Mouse (Mus musculus) T-helper 2 cell (primary cell): ENCODE measurements around the gene Olfm2.

Experiments used
- in situ Hi-C: fragments of 300-600 bp; cut with MboI, MseI; formaldehyde crosslinking; loops from one replicate; pipeline ENCODE4 v1.15.1; 2025; ENCODE audit warnings: high pct_unique_total_duplicates

Olfm2 gene

DNA sequence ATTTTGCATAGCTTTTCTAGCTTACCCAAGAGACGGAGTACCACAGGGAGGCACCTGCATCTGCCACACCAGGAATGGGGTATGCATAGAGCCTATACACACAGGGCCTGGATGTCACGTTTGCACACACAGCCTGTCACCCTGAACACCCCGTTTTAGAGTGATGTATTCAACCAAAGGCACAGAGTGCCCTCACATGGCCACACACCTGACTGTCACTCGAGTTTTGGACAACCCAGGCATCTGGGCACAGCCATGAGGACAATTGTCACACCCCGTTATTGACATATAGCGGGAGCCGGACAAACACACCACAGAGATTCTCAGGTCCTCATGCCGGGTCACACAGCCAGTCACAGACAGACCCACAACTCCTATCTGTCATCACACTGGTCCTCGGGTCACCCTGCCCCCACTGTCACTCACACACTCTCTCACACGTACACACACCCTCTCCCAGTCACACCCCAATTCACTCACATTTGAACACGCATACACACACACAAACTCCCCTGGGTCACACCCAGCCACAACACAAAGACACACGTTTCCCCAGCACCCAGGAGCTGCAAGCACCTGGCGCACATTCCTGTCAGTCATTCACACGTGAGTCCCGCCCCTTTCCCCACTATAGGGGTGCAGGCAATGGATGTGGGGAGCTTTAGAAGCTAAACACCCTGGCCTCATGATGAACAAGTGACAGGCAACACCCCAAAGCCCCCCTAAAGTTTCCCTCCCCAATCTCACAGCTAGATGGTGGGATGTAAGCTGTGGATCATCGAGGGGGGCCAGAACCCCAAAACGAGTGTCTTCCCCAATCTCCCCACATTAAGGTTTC is 801 bp downstream of the Olfm2 start:
- in situ Hi-C loops: no loop called here

DNA sequence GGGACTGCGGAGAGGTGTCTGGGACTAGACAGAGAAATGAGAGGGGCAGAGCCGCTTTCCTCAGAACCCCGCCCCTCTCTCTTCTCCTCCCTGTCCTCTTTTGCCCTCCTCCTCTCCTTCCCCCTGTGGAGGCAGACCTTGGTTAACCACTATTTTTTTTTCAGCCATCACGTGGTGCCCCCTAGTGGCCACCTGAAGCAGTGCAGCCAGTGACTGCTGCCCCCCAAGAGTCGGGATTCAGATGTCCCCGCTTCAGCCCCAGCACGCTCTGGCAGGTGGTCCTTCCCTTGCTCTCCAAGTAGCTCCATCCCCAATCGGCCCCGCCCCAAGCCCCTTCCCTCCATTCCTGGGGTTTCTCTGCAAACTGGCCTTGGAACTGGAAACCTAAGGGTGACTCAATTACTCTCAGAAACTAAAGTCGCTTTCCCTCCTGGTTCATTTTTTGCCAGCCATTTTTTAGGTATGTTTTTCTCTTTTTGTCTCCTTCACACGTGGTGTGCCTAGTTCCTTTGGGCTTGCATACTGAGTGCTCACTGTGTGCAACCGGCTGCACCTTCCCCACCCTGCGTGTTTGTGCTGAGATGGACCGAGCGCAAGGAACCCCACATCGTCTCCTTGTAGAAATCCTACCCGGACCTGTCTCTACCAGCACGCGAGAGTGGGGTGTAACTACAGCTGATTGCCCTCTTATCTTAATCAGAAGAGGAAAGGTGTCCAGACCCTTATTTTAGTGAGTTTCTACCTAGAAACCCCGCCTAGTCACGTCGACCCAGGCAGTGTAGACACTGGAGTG is 2.0 kb downstream of the Olfm2 start:
- in situ Hi-C loops: loop anchor here (5.0 kb wide), 1 partner anchor 98 kb away; no protein-coding TSS in a partner anchor

DNA sequence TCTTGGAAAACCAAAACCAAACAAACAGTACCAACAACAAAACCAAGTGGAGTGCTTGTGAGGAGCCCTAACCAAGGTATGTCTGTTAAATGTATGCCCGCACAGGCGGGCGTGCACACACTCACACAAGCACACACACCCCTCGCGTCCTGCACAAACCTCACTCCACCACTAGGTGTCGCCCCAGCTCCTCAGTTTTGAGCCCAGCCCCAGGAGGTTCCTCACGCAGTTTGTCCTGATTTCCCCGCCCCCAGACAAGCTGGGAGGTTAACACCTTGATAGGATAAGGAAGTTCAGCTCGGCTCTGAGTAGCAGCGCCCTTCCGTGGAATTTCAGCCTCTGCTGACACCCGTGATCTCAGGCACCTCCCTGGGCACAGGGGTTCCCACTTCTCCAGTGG is 5.7 kb downstream of the Olfm2 start:
- in situ Hi-C loops: loop anchor here (5.0 kb wide), 1 partner anchor 102 kb away; no protein-coding TSS in a partner anchor

DNA sequence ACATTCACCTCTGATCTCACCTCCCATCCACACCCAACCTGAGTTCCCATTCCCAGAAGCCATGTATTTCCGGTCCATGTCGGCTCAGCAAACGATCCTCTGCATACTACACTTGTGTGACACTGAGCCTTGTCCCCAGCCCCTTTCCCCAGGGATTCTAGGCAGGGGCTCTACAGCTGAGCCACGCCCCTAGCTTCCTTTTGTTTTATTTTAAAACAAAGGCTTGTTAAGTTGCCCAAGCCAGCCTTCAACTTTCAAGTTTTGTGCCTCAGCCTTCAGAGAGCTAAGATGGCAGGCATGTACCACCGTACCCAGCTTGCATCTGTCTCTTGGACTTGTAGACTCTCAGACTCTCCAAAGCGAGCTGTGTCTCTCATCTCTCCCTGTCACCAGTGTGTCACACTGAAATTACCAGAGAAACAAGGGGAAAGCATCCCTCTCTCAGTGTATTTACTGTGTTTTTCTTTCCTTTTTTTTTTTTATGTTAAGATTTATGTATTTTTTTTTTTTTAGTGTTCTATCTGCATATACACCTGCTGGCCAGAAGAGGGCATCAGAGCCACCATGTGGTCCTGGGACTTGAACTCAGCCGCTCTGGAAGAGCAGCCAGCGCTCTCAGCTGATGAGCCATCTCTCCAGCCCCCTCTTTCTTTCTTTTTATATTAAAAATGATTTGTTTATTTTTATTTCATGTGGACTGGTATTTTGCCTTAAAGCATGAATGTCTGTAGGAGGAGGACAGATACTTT is 7.7 kb downstream of the Olfm2 start:
- in situ Hi-C loops: loop anchor here (10.0 kb wide), 1 partner anchor 274 kb away; the partner anchor contains the start of gene Zfp26

DNA sequence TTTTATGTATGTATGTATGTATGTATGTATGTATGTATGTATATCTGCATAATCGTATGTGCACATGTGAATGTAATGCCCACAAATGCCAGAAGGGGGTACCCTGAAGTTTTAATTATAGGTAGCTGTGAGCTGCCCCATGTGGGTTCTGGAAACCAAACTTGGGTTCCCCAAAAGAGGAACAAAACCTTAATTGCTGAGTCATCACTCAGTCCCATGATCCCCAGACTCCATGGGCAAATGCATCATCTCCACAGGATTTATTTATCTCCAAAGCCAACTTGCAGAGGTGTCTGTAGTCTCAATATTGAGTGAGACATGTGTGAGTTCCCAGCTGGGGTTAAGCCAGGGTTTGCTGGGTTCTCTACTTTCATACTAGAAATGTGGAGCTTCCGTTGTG is 8.9 kb downstream of the Olfm2 start:
- in situ Hi-C loops: loop anchor here (10.0 kb wide), 1 partner anchor 272 kb away; the partner anchor contains the start of gene Zfp26

DNA sequence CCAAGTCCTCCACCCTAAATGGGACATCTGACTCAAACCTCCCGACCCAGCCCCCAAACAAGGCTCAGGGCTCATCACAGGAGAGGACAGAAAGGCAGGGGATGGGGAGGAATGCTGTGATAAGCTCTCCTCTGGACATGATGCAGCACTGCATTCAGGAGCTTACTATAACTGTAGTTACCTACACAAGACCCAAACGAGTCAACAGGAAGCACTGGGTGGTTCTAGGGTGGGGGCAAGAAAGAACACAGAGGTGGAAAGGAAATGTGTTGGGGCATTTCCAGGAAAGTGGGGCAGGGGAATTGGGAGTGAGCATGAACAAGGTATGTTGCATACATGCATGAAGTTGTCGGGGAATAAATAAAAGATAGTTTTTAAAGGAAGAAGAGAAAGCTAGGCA is 11.5 kb downstream of the Olfm2 start:
- in situ Hi-C loops: loop anchor here (10.0 kb wide), 1 partner anchor 270 kb away; the partner anchor contains the start of gene Zfp26

DNA sequence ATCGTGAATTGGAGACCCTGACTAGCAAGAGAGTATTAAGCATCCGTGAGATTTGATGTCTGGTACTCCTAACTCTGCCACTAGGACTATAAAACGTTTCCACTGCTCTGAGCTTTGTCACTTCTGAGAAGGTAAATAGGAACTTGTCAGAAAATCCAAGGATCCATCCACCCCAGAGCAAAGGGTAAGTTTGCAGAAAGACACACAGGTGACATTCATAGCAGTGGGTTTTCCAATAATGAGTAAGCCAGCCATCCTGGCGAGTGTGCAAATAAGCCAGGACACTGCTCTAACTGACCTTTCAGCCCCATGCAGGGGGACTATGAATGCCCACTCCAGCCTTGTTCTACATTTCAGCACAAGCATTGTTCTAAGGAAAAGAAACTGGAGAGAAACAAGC is 14.4 kb downstream of the Olfm2 start:
- in situ Hi-C loops: loop anchor here (10.0 kb wide), 1 partner anchor 267 kb away; the partner anchor contains the start of gene Zfp26

DNA sequence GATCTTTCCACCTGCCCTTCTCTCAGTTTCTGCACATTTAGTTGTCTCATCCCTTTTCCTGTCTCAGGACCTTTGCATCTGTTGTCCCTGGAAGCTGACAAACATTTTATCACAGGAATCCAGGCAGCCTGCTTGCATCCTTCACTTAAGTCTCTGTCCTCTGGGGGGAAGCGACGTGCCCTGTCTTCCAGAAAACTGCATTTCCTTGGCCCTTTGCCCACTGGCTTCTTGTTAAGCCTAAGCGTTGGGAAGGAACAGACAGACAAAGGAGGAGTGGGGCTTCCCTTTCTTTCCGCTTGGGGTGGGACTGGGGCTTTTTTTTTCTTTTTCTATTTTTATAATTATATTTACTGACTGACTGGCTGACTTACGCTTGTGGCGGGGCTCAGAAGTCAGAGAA is 16.7 kb downstream of the Olfm2 start:
- in situ Hi-C loops: no loop called here

DNA sequence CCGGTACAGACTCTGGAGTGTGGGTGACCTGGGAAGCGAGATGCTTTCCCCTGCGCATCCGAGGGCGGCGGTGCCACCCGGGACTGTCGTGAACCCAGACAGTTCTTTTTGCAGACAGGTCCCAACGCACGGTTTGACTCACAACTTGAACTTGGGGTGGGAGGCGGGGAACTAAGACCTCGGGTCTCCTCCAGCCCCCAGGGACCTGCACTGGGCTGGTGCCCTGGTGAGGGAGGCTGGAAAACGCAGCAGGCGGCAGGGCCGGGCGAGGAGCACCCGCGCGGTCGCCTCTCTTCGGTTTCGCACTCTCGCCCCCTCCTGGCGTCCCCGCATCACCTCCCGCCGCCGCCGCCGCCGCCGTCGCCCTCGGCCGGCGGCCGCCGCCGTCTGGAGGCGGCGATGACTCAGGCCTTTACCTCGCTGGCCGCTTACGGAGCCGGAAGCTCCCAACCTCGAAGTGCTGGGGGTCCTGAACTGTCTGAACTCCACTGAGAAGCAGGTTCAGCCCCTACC is 18.5 kb downstream of the Olfm2 start:
- in situ Hi-C loops: no loop called here

DNA sequence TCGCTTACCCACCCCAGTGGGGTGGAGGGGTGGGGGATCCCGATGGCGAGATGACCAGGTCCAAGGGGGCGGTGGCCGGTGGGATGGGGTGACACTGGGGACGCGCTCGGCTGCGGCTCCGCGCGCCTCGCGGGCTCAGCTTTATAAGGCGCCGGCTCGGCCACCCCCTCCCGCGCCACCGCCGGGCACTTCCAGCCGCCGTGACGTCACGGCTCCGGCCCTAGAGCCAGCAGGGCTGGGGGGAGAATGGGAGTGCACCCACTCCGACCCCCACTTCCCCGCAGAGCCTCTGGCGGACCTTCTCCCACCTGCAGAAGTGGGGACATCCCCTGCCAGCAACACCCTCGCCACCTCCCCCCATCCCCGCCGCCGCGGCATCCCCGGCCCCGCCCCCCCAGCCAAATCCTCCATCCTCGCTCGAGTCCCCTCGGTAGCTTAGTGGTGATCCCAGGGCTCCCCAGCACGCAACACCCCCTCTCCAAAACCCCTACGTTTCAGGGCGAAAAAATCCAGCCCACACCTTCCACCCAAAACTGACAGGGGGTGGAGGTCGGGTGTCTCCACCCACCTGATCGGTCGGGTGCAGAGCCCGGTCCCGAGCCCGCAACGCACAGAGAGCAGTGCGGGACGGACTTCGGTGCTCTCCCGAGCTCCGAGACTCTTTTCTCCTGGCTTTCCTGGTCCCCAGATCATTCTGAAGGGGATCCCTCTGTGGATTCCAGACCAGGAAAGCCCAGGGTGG is 19.1 kb downstream of the Olfm2 start:
- in situ Hi-C loops: no loop called here

DNA sequence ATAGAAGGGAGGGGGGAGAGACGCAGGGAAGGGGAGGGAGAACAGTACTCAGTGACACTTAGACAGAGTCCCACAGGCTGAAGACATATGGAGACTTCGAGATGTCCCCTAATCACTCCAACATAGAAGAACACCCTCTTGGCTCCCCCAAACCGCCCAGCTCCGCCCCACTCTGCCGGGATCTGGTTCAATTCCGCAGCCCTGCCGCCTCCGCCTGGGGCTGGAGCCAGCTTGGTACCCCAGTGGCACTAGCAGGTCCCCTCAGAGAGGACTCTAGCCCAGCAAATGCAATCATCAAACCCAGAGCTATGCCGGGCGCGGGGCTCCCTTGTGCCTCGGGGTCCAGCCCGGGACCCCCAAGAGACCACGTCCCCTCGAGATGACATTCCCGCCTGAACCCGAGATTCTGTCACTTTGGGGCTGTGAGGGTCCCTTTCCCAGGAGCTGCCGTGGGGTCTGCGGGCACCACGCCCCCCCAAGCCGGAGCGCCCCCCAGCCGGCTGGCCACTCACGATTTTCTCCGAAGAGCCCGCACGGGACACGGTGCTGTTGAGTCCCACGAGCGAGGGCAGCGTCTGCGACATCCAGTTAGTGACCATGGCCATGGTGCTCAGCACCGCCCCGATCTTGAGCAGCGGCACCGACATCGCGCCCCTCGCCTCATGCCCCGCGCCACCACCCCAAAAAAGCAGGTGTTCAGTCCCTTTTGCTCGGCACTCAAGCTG is 19.9 kb downstream of the Olfm2 start:
- in situ Hi-C loops: no loop called here

DNA sequence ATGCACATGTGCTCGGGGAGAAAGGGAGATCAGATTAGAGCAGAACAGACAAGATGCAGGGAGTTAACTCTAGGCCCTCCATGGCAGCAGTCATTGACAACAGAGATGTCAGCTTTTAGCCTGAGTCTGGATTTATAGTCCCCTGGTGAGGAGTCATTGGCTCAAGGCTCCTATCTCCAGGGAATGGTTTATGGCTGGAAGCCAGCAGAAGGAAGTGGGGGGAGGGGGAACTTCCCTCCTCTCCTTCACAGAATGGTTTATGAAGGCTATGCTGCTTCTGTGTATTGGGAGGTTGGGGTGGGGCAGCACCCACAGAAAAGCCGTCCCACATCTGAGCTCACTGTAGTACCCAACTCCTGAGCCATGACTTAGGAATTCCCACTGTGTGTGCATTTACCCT is 24.6 kb downstream of the Olfm2 start:
- in situ Hi-C loops: no loop called here

DNA sequence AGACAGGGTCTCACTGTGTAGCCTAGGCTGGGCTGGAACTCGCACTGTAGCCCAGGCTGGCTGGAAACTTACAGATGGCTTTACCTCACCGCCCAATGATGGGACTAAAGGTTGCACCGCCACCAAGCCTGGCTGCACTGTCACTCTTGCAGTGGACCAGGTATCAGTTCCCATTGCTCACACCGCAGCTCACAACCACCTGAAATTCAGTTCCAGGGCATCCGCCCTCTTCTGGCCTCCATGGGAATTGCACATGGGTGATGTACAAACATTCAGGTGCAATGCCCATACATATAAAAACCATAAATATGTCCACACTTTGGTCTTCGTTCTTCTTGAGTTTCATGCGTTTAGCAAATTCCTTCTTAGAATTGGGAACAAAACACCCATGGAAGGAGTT is 30.8 kb downstream of the Olfm2 start:
- in situ Hi-C loops: no loop called here

DNA sequence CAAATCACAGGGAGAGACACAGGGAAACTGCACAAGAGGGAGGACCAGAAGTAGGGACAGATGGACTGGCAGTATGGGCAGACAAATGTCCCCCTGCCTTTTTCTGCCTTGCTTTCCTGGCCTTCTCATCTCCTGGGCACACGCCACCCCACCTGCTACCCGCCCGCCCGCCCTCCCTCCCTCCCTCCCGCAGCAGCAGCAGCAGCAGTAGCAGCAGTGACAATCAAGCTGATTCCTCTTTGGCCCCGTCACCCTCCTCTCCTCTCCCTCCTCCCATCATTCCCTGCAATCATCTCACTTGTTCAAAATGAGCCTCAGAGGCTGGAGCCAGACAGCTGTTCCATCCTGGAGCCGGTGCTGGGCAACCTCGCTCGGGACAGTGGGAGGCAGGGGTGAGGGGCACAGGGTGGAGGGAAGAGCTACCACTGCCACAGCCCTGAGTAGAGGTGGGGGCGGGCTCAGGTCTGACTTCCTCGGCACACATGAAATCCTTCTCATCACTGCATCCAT is 32.6 kb downstream of the Olfm2 start:
- in situ Hi-C loops: loop anchor here (5.0 kb wide), 1 partner anchor 36 kb away; no protein-coding TSS in a partner anchor

DNA sequence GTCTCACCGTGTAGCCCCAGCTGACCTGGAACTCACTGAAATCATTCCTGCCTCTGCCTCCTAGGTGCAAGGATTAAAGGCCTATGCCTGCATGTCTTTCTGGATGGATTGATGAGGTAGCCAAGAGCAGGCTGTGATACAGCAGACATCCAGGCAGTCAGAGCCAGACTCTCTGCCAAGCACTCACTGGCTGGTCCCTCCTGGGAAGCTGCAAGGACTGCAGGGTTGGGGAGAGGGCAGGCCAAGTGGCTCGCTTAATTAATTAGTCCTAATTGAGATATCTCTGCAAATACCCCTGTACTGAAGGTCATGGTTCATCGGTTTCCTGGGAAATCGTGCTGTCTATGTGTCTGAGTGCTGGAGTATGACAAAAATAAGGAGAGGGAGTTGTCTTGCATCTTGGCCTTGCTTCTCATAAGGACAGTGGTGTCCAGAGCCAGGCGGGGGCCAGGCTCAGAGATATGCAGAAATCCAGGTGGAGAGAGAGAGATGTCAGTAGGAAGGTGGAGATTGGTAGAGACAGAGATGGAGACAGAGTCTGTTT is 33.1 kb downstream of the Olfm2 start:
- in situ Hi-C loops: loop anchor here (5.0 kb wide), 1 partner anchor 36 kb away; no protein-coding TSS in a partner anchor

DNA sequence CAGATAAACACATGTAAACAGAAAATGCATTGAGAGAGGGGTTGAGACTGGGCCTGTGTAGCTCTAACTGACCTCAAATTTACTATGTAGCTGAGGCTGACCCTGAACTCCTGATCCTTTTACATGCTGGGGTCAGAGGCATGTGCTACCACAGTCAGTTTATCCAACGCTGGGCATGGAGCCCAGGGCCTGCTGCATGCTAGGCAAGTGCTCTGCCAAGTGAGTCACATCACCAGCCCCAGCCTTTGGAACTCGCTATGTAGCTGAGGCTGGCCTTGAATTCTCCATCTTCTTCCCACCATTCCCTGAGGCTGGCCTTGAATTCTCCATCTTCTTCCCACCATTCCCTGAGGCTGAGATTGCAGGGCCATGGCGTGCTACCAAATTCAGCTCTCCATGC is 35.7 kb downstream of the Olfm2 start:
- in situ Hi-C loops: loop anchor here (5.0 kb wide), 1 partner anchor 33 kb away; no protein-coding TSS in a partner anchor

DNA sequence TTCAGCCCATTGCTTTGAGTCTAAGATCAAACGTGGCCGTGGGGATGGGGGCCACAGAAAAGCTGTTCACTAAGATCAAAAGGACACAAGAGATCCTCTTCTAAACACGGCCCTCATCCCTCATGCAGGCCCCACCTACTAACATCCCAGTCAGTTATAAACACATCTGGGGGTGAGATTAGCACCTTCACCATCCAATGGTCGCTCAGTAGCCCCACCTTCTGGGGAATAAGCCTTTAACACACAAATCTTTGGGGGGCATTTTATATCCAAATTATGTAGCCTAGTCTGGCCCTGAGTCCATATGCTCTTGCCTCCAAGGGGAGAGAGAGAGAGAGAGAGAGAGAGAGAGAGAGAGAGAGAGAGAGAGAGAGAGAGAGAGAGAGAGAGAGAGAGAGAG is 40.2 kb downstream of the Olfm2 start:
- in situ Hi-C loops: no loop called here

DNA sequence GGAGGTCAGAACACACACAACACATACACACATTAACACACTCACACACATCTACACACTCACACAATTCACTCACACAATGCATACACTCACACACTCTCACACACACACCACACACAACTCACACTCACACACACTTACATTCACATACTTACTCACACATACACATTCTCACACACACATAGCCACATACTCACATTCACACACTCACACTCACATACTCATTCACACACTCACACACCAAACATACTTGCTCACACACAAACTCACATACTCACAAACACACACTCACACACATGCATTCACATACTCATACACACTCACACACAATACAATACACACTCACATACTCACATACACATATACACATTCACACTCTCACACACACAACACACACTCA is 40.7 kb downstream of the Olfm2 start:
- in situ Hi-C loops: no loop called here

DNA sequence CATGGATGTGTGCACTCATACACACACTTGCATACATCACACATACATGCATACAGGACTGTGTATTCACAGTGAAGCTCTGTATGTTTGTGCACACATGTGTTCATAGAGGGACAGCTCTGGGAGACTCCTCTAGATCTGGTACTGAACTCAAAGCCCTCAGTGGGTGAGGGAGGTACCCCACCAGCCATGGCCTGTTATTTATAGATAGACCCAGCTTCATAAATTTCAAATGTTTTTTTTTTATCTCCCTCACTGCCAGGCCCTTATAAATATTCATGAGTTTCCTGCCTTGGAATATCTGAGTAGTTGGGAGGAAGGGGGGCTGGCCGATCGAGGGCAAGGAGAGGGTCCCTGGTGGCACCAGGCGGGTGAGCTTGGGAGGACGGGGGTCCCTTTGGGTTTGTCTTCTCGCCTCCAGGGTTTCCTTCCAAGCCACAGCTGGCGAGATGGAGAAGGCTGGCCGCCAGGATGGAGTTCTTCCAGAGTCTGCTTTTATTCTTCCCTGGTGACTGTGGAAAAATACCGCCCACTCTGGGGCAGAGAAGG is 42.2 kb downstream of the Olfm2 start:
- in situ Hi-C loops: no loop called here
